Mouse (Mus musculus): ENCODE measurements around the gene Kif4. TPM values are rescaled to one million over a fixed set of nuclear protein-coding genes. Genes with fewer than 3 reads are reported as not detected.

Gene Kif4
- polyA plus RNA-seq, 1 experiment from 2014 or later = 33.5 TPM

DNA sequence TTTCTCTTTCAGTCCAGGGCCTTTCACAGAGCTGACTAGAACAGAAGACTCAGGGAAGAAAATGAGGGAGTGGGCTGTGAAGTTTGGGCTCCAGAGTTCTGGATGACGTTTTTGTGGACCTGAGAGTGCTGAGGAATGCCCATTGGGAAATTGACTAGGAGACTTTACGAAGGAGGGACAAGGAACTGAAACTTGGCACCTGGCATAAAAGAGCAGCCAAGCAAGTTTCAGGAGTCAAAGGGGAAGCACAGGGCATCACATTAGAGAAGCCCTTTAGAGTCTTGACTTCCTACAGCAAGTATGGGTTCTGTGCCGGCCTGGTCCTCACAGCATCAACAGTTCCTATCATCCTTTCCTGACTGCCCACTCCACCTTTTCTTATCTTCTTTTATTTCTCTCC, 149.9 kb downstream of the Kif4 start:
- Histone ChIP-seq H3K4me2 (no peak overlapping the region), H3K9ac (ENCODE audit: low read depth, low read length) (no peak overlapping the region), H3K4me1 (replicated peaks; ENCODE audit: control insufficient read depth, insufficient read depth, low read length) (no peaks in the 10 kb centered on the region), H3K27me3 (replicated peaks; ENCODE audit: control insufficient read depth, insufficient read depth, low read length) (no peaks in the 10 kb centered on the region; the same call in none of the 2 replicates), H3K4me3 (ENCODE audit: low read depth, low read length) (no peak overlapping the region), H3K9me3 (ENCODE audit: control insufficient read depth, low read length) (no peaks in the 10 kb centered on the region), H3K27ac (ENCODE audit: low read depth, low read length) (no peak overlapping the region), H3K36me3 (ENCODE audit: control insufficient read depth, insufficient read depth, low read length) (no peaks in the 10 kb centered on the region)
- ATAC-seq (replicated peaks; ENCODE audit: low FRiP score) (no peak), DNase-seq (ENCODE audit: low spot score) (no peak)
- 72% methylated on average over 3 of the region's 3 CpGs for WGBS

GRCm38 (mm10) chrX:100776494-100776893, 151.0 kb downstream of the Kif4 start:
- Histone ChIP-seq H3K27me3 (replicated peaks; ENCODE audit: control insufficient read depth, insufficient read depth, low read length) (no peaks in the 10 kb centered on the region; the same call in 1 of the 2 replicates), H3K4me3 (ENCODE audit: low read depth, low read length) (peak overlapping the region; percentile 49), H3K4me2 (peak overlapping the region; percentile 65), H3K4me1 (replicated peaks; ENCODE audit: control insufficient read depth, insufficient read depth, low read length) (no peaks in the 10 kb centered on the region), H3K9ac (ENCODE audit: low read depth, low read length) (no peak overlapping the region), H3K36me3 (ENCODE audit: control insufficient read depth, insufficient read depth, low read length) (no peaks in the 10 kb centered on the region), H3K27ac (ENCODE audit: low read depth, low read length) (no peak overlapping the region), H3K9me3 (ENCODE audit: control insufficient read depth, low read length) (no peaks in the 10 kb centered on the region)
- WGBS = 8% methylated on average over 9 of the region's 9 CpGs
- DNase-seq (ENCODE audit: low spot score) (no peak), ATAC-seq (replicated peaks; ENCODE audit: low FRiP score) (peak; percentile 13)

Other genes with a start within 250 kb of the Kif4 start
- not detected in 2 replicates for gene Otud6a, start 196.7 kb upstream of the Kif4 start, polyA plus RNA-seq (2014; fragmentation: Nextera tagmentation; extraction: Ambion mirVana)
- gene Awat2, start 183.0 kb upstream of the Kif4 start, polyA plus RNA-seq (2014; fragmentation: Nextera tagmentation; extraction: Ambion mirVana) = 0.44 and 0.77 TPM in 2 replicates
- gene Igbp1, start 131.4 kb upstream of the Kif4 start, polyA plus RNA-seq (2014; fragmentation: Nextera tagmentation; extraction: Ambion mirVana) = 39.9 and 40.5 TPM in 2 replicates
- not detected in 2 replicates for gene Dgat2l6, start 100.9 kb upstream of the Kif4 start, polyA plus RNA-seq (2014; fragmentation: Nextera tagmentation; extraction: Ambion mirVana)
- gene Awat1, start 53.5 kb upstream of the Kif4 start, polyA plus RNA-seq (2014; fragmentation: Nextera tagmentation; extraction: Ambion mirVana) = not detected in 2 replicates
- 0.06 TPM in 1 of 2 replicates, not detected in the other for gene P2ry4, start 30.9 kb upstream of the Kif4 start, polyA plus RNA-seq (2014; fragmentation: Nextera tagmentation; extraction: Ambion mirVana)
- gene Arr3, start 20.2 kb upstream of the Kif4 start, polyA plus RNA-seq (2014; fragmentation: Nextera tagmentation; extraction: Ambion mirVana) = not detected in 2 replicates
- 88.5 and 97.0 TPM in 2 replicates for gene Pdzd11, start 831 bp downstream of the Kif4 start, polyA plus RNA-seq (2014; fragmentation: Nextera tagmentation; extraction: Ambion mirVana)
- gene Gdpd2, start 104.1 kb downstream of the Kif4 start, polyA plus RNA-seq (2014; fragmentation: Nextera tagmentation; extraction: Ambion mirVana) = 0.14 and 0.19 TPM in 2 replicates
- 2.7 and 3.0 TPM in 2 replicates for gene Dlg3, start 142.0 kb downstream of the Kif4 start, polyA plus RNA-seq (2014; fragmentation: Nextera tagmentation; extraction: Ambion mirVana)

Data from liver, embryonic 11.5 days (tissue).